Mouse (Mus musculus) midbrain, embryonic 11.5 days (tissue): ENCODE results near the gene Enox1. TPM values are rescaled to one million over a fixed set of nuclear protein-coding genes. Genes with fewer than 3 reads are reported as not detected.

Experiments used
- ATAC-seq: fragments of 200-750 bp; cut with Nextera tagmentation; 2 replicates; pipeline ENCODE4 v1.8.0; 2017; ENCODE audit warnings: moderate TSS enrichment, moderate library complexity; ENCODE audit not compliant: low FRiP score
- DNase-seq: peaks from one replicate; pipeline ENCODE4 v3.0.0; 2015; ENCODE audit warnings: low spot score; ENCODE audit errors: missing footprints
- H3K27ac ChIP-seq: fragments of 300-500 bp; sonication (generic); 2 replicates; pipeline ENCODE4 v1.5.1; 2014; ENCODE audit warnings: low read depth, low read length
- H3K27me3 ChIP-seq: fragments of 300-500 bp; sonication (generic); 2 replicates; pipeline ENCODE4 v1.6.1; 2014; ENCODE audit warnings: mild to moderate bottlenecking, low read length, moderate library complexity, mixed read lengths; ENCODE audit not compliant: control insufficient read depth, insufficient read depth
- H3K36me3 ChIP-seq: fragments of 300-500 bp; sonication (generic); 2 replicates; pipeline ENCODE4 v1.6.1; 2014; ENCODE audit warnings: mild to moderate bottlenecking, low read length, moderate library complexity, mixed read lengths; ENCODE audit not compliant: control insufficient read depth, insufficient read depth
- H3K4me1 ChIP-seq: fragments of 300-500 bp; sonication (generic); 2 replicates; pipeline ENCODE4 v1.6.1; 2014; ENCODE audit warnings: low read length; ENCODE audit not compliant: control insufficient read depth, insufficient read depth
- H3K4me2 ChIP-seq: fragments of 300-500 bp; sonication (generic); 2 replicates; pipeline ENCODE4 v1.6.1; 2014; ENCODE audit warnings: mild to moderate bottlenecking, moderate library complexity
- H3K4me3 ChIP-seq: fragments of 300-500 bp; sonication (generic); 2 replicates; pipeline ENCODE4 v1.5.1; 2014; ENCODE audit warnings: low read depth, low read length
- H3K9ac ChIP-seq: fragments of 300-500 bp; sonication (generic); 2 replicates; pipeline ENCODE4 v1.6.1; 2014; ENCODE audit warnings: low read length
- H3K9me3 ChIP-seq: fragments of 300-500 bp; sonication (generic); 2 replicates; pipeline ENCODE4 v1.6.1; 2016; ENCODE audit warnings: low read length; ENCODE audit not compliant: control insufficient read depth
- WGBS: fragments of 180-500 bp; shearing (Covaris S2); extraction: QIAGEN DNeasy Blood & Tissue Kit; methylation state at CpG from one replicate; pipeline ENCODE4 v1.1.7; 2014; 5-methylcytosine and 5-hydroxymethylcytosine counted together
- polyA plus RNA-seq: library from polyadenylated mRNA; unstranded; fragments of >200 nt; fragmentation: Nextera tagmentation; extraction: Ambion mirVana; gene quantifications from 2 replicates; pipeline ENCODE4 v1.2.1, GENCODE M21; 2014

Enox1 gene
- polyA plus RNA-seq, 1 experiment from 2014 or later: 12.8 TPM

- ATAC-seq (no peak), DNase-seq (no peak)
- H3K27ac ChIP-seq: no peak overlapping the region
- no peak overlapping the region for H3K9ac ChIP-seq
- no peak overlapping the region for H3K4me2 ChIP-seq
- H3K36me3 ChIP-seq: no peaks in the 10 kb centered on the region
- H3K27me3 ChIP-seq: no peaks in the 10 kb centered on the region
- H3K4me3 ChIP-seq: no peak overlapping the region
- no peaks in the 10 kb centered on the region for H3K9me3 ChIP-seq
- H3K4me1 ChIP-seq: no peaks in the 10 kb centered on the region; the same call in 1 of the 2 replicates
- 86% methylated on average over 7 of the region's 7 CpGs for WGBS
Observed at GRCm38 (mm10) chr14:77669494-77669893, 512.9 kb downstream of the Enox1 start.

- no peaks in the 10 kb centered on the region for H3K36me3 ChIP-seq
- DNase-seq (no peak), ATAC-seq (no peak)
- H3K27ac ChIP-seq: no peak overlapping the region
- no peak overlapping the region for H3K9ac ChIP-seq
- WGBS: 90% methylated on average over 5 of the region's 5 CpGs
- H3K4me3 ChIP-seq: no peak overlapping the region
- no peaks in the 10 kb centered on the region for H3K27me3 ChIP-seq
- H3K4me2 ChIP-seq: no peak overlapping the region
- H3K9me3 ChIP-seq: no peaks in the 10 kb centered on the region
- H3K4me1 ChIP-seq: no peaks in the 10 kb centered on the region; the same call in 1 of the 2 replicates
Observed at GRCm38 (mm10) chr14:77670945-77671344, 514.4 kb downstream of the Enox1 start.

GRCm38 (mm10) chr14:77671961-77672360 lies 515.4 kb downstream of the Enox1 start:
- Histone ChIP-seq H3K4me3 (no peak overlapping the region), H3K36me3 (no peaks in the 10 kb centered on the region), H3K27ac (no peak overlapping the region), H3K9ac (no peak overlapping the region), H3K27me3 (no peaks in the 10 kb centered on the region), H3K4me1 (no peaks in the 10 kb centered on the region; the same call in 1 of the 2 replicates), H3K4me2 (no peak overlapping the region), H3K9me3 (no peaks in the 10 kb centered on the region)
- DNase-seq: no peak
- ATAC-seq: no peak
- WGBS: 89% methylated on average over 11 of the region's 11 CpGs

DNA sequence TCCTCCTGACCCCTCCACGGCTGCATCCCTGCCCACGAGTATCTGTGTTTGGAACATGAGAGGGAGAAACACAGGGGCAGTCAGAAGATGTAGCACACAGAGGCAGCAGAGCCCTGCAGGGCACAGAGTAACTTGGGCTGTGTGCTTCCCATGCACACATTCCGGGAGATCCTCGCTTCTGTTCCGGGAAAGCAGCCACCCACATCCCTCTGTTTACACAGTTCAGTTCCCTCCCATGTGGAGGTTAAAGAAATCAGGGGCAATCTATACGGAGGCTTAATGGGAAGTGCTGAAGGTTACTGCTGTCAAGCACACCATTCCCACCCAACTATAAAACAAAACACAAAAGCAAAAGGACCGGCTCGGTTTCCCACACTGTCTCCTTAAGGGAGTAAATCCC lies 516.6 kb downstream of the Enox1 start:
- Histone ChIP-seq H3K4me3 (no peak overlapping the region), H3K36me3 (no peaks in the 10 kb centered on the region), H3K27me3 (no peaks in the 10 kb centered on the region), H3K27ac (no peak overlapping the region), H3K9me3 (no peaks in the 10 kb centered on the region), H3K4me2 (no peak overlapping the region), H3K4me1 (no peaks in the 10 kb centered on the region; the same call in 1 of the 2 replicates), H3K9ac (no peak overlapping the region)
- ATAC-seq (no peak), DNase-seq (no peak)
- 55% methylated on average over 8 of the region's 8 CpGs for WGBS

GRCm38 (mm10) chr14:77677951-77678350 lies 521.4 kb downstream of the Enox1 start:
- no peak for ATAC-seq
- H3K27ac ChIP-seq: no peak overlapping the region
- H3K36me3 ChIP-seq: no peaks in the 10 kb centered on the region
- no peaks in the 10 kb centered on the region for H3K27me3 ChIP-seq
- H3K9ac ChIP-seq: no peak overlapping the region
- H3K9me3 ChIP-seq: no peaks in the 10 kb centered on the region
- DNase-seq: no peak
- no peak overlapping the region for H3K4me3 ChIP-seq
- H3K4me2 ChIP-seq: no peak overlapping the region
- no peaks in the 10 kb centered on the region; the same call in 1 of the 2 replicates for H3K4me1 ChIP-seq
- WGBS: 89% methylated on average over 7 of the region's 7 CpGs

DNA sequence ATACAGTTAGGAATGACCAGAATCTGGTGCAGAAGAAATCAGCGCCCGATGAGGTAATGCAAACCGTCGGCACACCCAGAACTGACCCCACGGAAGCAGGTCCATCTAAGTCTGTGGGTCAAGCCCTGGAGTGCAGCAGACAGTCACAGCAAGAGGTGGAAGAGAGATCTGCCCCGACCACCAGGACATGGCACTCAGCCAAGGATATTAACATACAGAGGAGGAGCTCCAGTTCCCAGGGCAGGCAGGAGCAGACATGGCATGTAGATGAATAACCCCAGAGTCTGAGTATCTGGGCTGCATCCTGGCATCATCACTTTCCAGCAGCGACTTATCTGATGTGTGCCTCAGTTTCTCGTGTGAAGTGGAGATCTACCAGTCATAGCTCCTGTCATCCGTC lies 523.3 kb downstream of the Enox1 start:
- 86% methylated on average over 9 of the region's 9 CpGs for WGBS
- ATAC-seq (no peak), DNase-seq (no peak)
- H3K4me1 ChIP-seq: no peaks in the 10 kb centered on the region
- H3K9ac ChIP-seq: no peak overlapping the region
- no peak overlapping the region for H3K27ac ChIP-seq
- H3K9me3 ChIP-seq: no peaks in the 10 kb centered on the region
- no peak overlapping the region for H3K4me3 ChIP-seq
- H3K27me3 ChIP-seq: no peaks in the 10 kb centered on the region
- H3K4me2 ChIP-seq: no peak overlapping the region
- no peaks in the 10 kb centered on the region for H3K36me3 ChIP-seq

GRCm38 (mm10) chr14:77682888-77683555 lies 526.5 kb downstream of the Enox1 start:
- WGBS: 89% methylated on average over 10 of the region's 10 CpGs
- DNase-seq (no peak), ATAC-seq (no peak)
- no peaks in the 10 kb centered on the region for H3K4me1 ChIP-seq
- H3K9me3 ChIP-seq: no peaks in the 10 kb centered on the region
- no peaks in the 10 kb centered on the region for H3K27me3 ChIP-seq
- H3K4me2 ChIP-seq: no peak overlapping the region
- no peak overlapping the region for H3K9ac ChIP-seq
- no peak overlapping the region for H3K27ac ChIP-seq
- H3K36me3 ChIP-seq: no peaks in the 10 kb centered on the region
- H3K4me3 ChIP-seq: no peak overlapping the region

- H3K27me3 ChIP-seq: no peaks in the 10 kb centered on the region
- DNase-seq (no peak), ATAC-seq (no peak)
- WGBS: 89% methylated on average over 4 of the region's 4 CpGs
- H3K27ac ChIP-seq: no peak overlapping the region
- no peaks in the 10 kb centered on the region for H3K4me1 ChIP-seq
- H3K9ac ChIP-seq: no peak overlapping the region
- H3K36me3 ChIP-seq: no peaks in the 10 kb centered on the region
- H3K4me3 ChIP-seq: no peak overlapping the region
- no peak overlapping the region for H3K4me2 ChIP-seq
- H3K9me3 ChIP-seq: no peaks in the 10 kb centered on the region
Observed at GRCm38 (mm10) chr14:77689816-77690215, 533.3 kb downstream of the Enox1 start.

GRCm38 (mm10) chr14:77705006-77705405 lies 548.4 kb downstream of the Enox1 start:
- no peak overlapping the region for H3K4me2 ChIP-seq
- H3K4me3 ChIP-seq: no peak overlapping the region
- H3K27ac ChIP-seq: no peak overlapping the region
- H3K36me3 ChIP-seq: no peaks in the 10 kb centered on the region
- 22% methylated on average over 6 of the region's 6 CpGs for WGBS
- no peaks in the 10 kb centered on the region for H3K4me1 ChIP-seq
- H3K9me3 ChIP-seq: no peaks in the 10 kb centered on the region; the same call in 1 of the 2 replicates
- DNase-seq (no peak), ATAC-seq (no peak)
- no peaks in the 10 kb centered on the region for H3K27me3 ChIP-seq
- H3K9ac ChIP-seq: no peak overlapping the region
